Mouse (Mus musculus) myocyte (in vitro differentiated cells): ENCODE results near the gene Ccdc66.

Experiments
- CEBPB ChIP-seq: IDR thresholded peaks from 2 replicates; pipeline ENCODE4 v1.6.1; 2011; ENCODE audit warnings: mild to moderate bottlenecking, moderate library complexity; ENCODE audit not compliant: poor library complexity, insufficient read depth, severe bottlenecking
- E2F4 ChIP-seq: IDR thresholded peaks from one replicate; pipeline ENCODE4 v1.6.1; 2011; ENCODE audit warnings: mild to moderate bottlenecking, control low read depth, moderate library complexity; ENCODE audit not compliant: insufficient read depth
- MAX ChIP-seq: IDR thresholded peaks from one replicate; pipeline ENCODE4 v1.6.1; 2011; ENCODE audit warnings: low read depth, mild to moderate bottlenecking, control low read depth
- MYOD1 ChIP-seq, 3 experiments: IDR thresholded peaks; one replicate each; pipeline ENCODE4 v1.6.1; 2011; ENCODE audit warnings: control low read depth in 2 of 3, low read depth in 2 of 3, mild to moderate bottlenecking in 2 of 3, moderate library complexity in 1 of 3; ENCODE audit not compliant: insufficient read length in 2 of 3, control insufficient read depth in 1 of 3
- MYOG ChIP-seq, 3 experiments: IDR thresholded peaks; one replicate each; pipeline ENCODE4 v1.6.1; 2011; ENCODE audit warnings: control low read depth in 2 of 3, low read depth in 2 of 3, mild to moderate bottlenecking in 2 of 3; ENCODE audit not compliant: insufficient read length in 2 of 3, control insufficient read depth in 1 of 3, insufficient read depth in 1 of 3
- POLR2A ChIP-seq: IDR thresholded peaks from one replicate; pipeline ENCODE4 v1.6.1; 2011; ENCODE audit warnings: low read depth, mild to moderate bottlenecking, control low read depth, moderate library complexity; ENCODE audit not compliant: insufficient read length
- POLR2AphosphoS2 ChIP-seq: IDR thresholded peaks from one replicate; pipeline ENCODE4 v1.6.1; 2011; ENCODE audit warnings: low read depth, control low read depth; ENCODE audit not compliant: insufficient read length
- REST ChIP-seq: IDR thresholded peaks from one replicate; pipeline ENCODE4 v1.6.1; 2011; ENCODE audit warnings: mild to moderate bottlenecking, control low read depth, moderate library complexity; ENCODE audit not compliant: insufficient read depth, insufficient read length
- SRF ChIP-seq: IDR thresholded peaks from one replicate; pipeline ENCODE4 v1.6.1; 2011; ENCODE audit warnings: low read depth; ENCODE audit not compliant: control insufficient read depth, insufficient read length
- TCF12 ChIP-seq: IDR thresholded peaks from one replicate; pipeline ENCODE4 v1.6.1; 2011; ENCODE audit warnings: mild to moderate bottlenecking, control low read depth; ENCODE audit not compliant: poor library complexity, insufficient read depth, severe bottlenecking
- TCF3 ChIP-seq: IDR thresholded peaks from one replicate; pipeline ENCODE4 v1.6.1; 2011; ENCODE audit warnings: low read depth, control low read depth; ENCODE audit not compliant: insufficient read length
- USF1 ChIP-seq: IDR thresholded peaks from one replicate; pipeline ENCODE4 v1.6.1; 2011; ENCODE audit warnings: low read depth, mild to moderate bottlenecking, control low read depth, moderate library complexity

DNA sequence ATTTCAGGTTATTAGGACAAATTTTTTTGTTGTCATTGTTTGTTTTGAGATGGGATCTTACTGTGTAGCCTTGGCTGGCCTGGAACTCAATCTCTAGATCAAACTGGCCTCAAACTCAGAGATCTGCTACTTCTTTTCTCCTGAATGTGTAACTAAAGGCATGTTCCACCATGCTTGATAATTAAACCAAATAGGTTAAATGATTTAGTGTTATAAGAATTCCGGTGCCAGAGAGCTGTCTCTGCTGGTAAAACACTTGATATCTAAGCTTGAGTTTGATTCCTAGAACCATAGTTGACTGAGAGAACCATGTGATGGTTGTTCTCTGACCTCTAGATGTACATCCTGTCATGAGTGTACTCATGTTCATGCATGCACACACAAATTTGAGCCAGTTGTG is 72.1 kb downstream of the Ccdc66 start:
- TF ChIP-seq POLR2A (no peak), REST (no peak), E2F4 (no peak), TCF12 (no peak), MAX (no peak), MYOG (IDR thresholded peaks at IDR 0.05; ENCODE audit: control insufficient read depth in 1 of 3, insufficient read depth in 1 of 3, insufficient read length in 2 of 3, low read depth in 2 of 3) (no peak), CEBPB (no peak), USF1 (no peak), POLR2AphosphoS2 (no peak), MYOD1 (IDR thresholded peaks at IDR 0.05; ENCODE audit: control insufficient read depth in 1 of 3, insufficient read length in 2 of 3, low read depth in 2 of 3) (no peak), SRF (no peak), TCF3 (no peak)
